Mouse (Mus musculus): Measurements from ENCODE around the gene Btaf1.

- TF ChIP-seq CTCF (IDR thresholded peaks at IDR 0.05; ENCODE audit: borderline replicate concordance, insufficient read depth, low read length), result no peak
- no peak for TF ChIP-seq POLR2A (IDR thresholded peaks at IDR 0.05; ENCODE audit: low read depth, low read length)
Observed at GRCm38 (mm10) chr19:37004557-37004956, 78.7 kb downstream of the Btaf1 start.

Measured in embryonic fibroblast, embryonic 13.5 days (primary cell).